Mouse (Mus musculus) gastrocnemius, postnatal 4 days (tissue): ENCODE data around the gene Pex26. TPM values are rescaled to one million over a fixed set of nuclear protein-coding genes. Genes with fewer than 3 reads are reported as not detected.
A peak's percentile ranks its signal among the peaks of the same experiment; 100 is the strongest.

Experiments
- DNase-seq, 2 experiments: peaks; one replicate each; pipeline ENCODE4 v3.0.0; 2021 to 2022; ENCODE audit warnings: low spot score in 2 of 2, mixed read lengths in 2 of 2
- total RNA-seq, 2 experiments: library from RNA; stranded (reverse); gene quantifications; 2 replicates each; pipeline ENCODE4 v1.2.3; 2021

The Pex26 gene
- total RNA-seq, 2 experiments from 2014 or later: 5.8 to 6.1 TPM

DNA sequence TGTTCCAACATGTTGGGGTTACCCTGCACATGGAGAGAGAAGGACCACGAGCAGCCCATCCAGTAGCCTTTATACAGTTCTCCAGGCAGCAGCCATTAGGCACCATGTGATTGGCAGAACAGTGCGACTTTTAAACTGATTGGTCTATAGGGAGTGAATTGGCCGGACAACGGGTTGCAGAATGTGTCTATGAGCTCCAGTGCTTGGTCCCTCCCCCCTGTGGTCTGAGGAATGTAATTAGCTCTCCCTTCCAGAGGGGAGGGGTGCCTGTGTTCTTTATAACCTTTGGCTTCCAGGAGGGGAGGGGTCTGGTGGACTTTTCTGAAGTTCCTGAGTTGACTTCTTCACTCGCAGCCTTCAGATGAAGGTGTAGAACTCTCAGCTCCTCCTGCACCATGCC is 18.6 kb downstream of the Pex26 start:
- DNase-seq: no peak

GRCm38 (mm10) chr6:121206481-121206880 is 23.0 kb downstream of the Pex26 start:
- no peak for DNase-seq

DNA sequence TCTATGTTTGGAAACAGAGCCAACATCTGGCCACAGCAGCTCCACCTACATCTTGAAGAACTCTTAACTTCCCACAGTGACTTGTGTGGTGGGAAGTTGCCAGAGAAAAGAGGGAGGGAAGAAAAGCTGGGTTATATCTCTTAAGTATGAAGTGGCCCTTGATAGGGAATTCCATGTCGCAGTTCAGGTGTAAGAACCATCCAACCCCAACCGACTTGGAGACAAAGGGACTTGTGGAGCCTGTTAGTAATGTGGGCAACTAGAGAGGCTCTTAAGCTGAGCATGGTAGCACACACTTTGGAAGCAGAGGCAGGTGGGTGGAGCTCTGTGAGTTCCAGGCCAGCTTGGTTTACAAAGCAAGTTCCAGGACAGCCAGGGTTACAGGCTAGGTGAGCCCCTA is 26.1 kb downstream of the Pex26 start:
- no peak for DNase-seq

DNA sequence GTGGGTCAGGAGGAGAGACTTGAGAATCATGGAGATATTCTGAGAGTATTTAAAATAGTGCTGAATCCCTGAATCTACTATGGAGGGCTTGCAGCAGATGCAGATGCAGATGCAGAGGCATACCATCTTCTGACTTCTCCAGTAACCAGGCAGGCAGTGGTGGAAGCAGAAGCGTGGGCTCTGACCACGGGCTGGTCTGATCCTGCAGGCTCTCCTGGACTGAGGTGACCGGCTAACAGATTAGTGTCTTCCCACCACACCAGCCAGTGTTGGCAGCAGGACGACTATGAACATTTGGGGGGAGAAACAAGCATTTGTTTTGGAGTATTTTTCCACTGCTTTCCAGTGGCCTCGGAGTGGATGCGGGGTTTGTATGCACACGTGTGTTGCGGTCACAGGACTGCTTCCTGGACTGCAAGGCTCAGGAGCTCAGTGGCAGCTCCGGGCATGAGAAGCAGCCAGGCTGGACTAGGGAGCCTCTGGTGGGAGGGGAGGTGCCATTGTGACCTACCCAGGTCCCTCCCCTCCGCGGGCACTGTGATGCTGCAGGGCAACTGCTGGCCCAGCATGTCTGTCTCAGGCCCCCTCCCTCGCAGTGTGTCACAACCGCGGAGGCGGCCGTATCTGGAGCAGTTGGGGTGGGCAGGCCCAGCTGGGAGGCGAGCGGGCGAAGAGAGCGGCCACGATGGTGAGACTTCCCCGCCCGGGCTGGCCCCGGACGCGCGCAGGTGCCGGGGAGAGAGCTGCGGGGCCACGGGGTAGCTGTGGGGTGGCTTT is 26.9 kb downstream of the Pex26 start, which contains the start of gene Tuba8:
Gene Tuba8 (plus strand): TSS at position 548 of the 777 bp plus-strand sequence.
- DNase-seq: peak in 1 of 2 experiments; percentile 31

GRCm38 (mm10) chr6:121210926-121211289 is 27.4 kb downstream of the Pex26 start:
- DNase-seq: no peak

DNA sequence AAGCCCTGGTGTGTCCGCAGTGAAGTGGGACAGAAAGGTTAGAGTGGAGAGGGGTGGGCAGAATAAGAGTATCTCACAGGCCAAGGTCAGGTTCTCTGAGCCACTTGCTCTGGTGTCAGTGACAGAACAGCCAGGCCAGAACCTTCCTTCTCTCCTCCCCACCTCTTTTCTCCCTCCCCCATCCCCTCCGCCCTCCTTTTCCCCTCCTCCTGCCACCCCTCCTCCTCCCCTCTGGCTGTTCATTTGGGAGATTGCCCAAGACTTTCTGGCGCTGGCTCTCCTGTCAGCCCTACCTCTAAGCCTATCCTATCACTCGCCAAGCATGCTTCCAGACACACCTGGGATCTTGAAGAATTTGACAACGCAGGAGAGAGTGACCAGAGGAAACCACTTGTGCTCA is 28.3 kb downstream of the Pex26 start:
- no peak for DNase-seq

DNA sequence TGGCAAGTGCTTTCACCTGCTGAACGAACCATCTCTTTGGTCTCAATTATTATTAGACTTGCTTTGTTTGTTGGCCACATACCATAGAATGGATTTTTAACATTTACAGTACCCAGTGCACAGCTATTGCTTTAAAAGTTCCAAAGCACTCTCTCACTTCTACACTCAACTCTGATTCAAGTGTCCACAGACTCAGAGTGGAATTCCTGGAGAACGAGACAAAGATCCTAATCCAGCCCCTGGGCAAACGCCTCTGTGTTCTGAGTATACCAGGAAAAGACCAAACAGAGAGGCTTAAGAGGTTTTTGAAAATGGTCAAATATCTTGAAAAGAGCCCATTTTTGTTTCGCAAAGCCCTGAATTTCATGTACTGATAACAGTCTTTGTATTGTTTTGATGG is 29.5 kb downstream of the Pex26 start:
- DNase-seq: no peak

DNA sequence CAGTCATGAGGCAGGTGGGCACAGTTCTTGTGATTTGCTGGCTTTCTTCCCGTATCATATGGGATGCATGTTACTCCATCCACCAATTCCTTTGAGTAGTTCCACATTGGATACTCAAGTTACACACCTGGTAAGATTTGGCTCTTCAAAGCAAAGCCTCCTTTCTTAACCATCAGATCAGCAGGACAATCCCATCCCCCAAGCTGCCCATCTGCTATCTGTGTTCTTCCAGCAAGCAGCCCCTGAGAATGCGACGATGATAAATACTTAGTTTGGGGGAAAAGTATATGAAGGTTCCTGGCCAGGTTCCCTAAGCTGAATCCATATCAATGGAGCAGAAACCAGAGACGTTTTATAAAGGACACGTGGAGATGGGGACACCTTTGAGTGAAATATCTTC is 30.8 kb downstream of the Pex26 start:
- DNase-seq: no peak

GRCm38 (mm10) chr6:121214667-121215330 is 31.3 kb downstream of the Pex26 start:
- no peak for DNase-seq

- no peak for DNase-seq
Measured at GRCm38 (mm10) chr6:121215336-121215735, 31.9 kb downstream of the Pex26 start.

DNA sequence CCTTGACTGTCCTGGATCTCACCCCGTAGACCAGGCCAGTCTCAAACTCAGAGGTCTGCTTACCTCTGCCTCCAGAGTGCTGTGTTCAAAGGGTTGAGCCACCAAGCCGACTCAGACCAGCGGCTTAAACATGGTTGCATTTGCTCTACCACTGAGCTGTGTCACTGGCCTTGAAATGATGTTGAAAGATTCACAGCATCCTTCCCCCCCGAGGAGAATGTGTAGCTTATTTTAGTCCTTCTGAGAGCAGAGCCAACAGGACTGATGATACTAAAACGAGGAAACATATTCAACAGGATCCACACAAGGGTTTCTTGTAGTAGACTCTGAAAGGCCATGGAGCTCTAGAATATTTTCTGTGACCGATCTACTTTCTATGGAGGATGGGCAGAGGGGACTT is 32.4 kb downstream of the Pex26 start:
- DNase-seq: no peak

GRCm38 (mm10) chr6:121216589-121217255 is 33.3 kb downstream of the Pex26 start:
- DNase-seq: no peak

- no peak for DNase-seq
Measured at GRCm38 (mm10) chr6:121218002-121218401, 34.5 kb downstream of the Pex26 start.

- no peak for DNase-seq
Measured at GRCm38 (mm10) chr6:121219406-121219805, 35.9 kb downstream of the Pex26 start.

DNA sequence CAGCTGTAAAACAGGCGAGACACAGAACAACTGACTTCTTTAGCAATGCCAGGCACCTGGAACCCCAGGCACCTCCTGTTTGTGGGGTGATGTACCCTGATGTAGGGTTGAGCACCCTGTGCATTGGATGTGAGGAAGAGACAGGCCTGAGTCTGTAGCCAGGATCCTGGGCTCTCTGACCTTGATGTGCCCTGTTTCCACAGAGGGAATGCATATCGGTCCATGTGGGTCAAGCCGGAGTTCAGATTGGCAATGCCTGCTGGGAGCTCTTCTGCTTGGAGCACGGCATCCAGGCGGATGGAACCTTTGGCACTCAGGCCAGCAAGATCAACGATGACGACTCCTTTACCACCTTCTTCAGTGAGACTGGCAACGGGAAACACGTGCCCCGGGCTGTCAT is 36.7 kb downstream of the Pex26 start:
- no peak for DNase-seq

DNA sequence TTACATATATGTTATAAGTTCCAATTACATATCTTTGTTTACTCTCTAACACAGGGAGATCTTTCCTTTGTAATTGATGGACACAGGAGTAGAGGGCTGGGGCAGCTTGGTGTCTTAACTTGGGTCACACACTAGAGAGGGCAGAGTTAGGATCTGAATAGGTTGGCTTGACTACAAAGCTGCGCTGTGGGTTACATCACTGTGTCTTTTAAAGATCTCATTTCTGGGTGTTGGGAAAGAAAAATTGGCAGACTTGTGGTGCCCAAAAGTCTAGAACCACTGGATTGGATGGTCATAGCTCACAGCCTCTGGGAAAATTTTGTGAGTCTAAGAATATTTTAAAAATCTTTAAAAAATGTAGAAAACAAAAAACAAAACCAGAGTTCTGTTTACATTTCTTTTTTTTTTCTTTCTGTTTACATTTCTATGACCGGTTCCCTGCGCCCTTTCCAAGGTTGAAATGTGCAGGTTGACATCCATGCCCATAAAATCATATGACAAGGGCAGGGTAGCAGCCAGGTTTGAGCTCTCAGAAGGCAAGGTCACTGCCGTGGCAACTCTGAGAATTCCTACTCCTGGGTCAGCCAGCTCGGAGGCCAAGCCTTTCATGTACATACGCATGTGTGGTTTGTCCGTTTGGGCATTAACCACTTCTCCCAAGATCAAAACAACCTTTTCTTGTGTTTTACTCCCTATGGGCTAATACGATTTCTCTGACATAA is 38.6 kb downstream of the Pex26 start:
- DNase-seq: no peak

DNA sequence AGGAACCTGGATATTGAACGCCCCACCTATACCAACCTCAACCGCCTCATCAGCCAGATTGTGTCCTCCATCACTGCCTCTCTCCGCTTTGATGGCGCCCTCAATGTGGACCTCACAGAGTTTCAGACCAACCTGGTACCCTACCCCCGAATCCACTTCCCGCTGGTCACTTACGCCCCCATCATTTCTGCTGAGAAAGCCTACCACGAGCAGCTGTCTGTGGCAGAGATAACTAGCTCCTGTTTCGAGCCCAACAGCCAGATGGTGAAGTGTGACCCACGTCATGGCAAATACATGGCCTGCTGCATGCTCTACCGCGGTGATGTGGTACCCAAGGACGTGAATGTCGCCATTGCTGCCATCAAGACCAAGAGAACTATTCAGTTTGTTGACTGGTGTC is 39.5 kb downstream of the Pex26 start:
- DNase-seq: no peak

DNA sequence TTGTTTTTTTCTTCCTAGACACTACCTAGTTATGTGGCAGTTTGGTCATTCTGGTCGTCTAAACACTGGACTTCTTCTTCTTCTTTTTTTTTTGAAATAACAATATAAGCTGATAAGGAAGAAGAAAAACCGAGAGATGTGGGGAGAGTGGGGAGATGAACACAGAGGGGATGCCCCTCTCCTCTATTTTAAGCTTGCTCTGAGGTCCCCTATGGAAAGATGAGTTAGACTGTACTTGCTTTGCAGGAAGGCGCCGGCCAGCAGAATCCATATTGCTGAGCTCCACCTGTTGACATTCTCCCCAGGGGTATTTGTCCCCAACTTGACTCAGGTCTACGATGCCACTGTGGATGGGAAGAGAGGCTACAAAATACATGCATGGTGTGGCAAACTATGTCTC is 40.6 kb downstream of the Pex26 start:
- no peak for DNase-seq

DNA sequence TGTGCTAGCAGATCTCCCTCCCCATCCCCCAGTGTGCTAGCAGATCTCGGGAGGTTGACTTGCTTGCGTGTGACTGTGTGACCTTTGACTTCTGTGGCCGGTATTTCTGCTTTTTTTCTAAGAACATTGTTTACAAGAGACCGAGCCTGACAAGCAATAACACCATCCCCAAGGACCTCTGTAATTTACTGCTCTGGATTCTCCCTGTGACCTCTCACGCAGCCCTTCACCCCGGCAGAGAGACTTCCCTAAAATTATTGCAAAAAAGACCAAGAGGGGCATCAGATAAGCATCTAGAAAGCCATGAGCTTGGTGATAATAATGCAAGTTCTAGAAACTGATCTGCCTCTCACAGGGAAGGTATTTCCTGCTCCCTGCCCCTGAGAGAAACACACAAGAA is 41.5 kb downstream of the Pex26 start:
- no peak for DNase-seq

- no peak for DNase-seq
Measured at GRCm38 (mm10) chr6:121226043-121226442, 42.6 kb downstream of the Pex26 start.

DNA sequence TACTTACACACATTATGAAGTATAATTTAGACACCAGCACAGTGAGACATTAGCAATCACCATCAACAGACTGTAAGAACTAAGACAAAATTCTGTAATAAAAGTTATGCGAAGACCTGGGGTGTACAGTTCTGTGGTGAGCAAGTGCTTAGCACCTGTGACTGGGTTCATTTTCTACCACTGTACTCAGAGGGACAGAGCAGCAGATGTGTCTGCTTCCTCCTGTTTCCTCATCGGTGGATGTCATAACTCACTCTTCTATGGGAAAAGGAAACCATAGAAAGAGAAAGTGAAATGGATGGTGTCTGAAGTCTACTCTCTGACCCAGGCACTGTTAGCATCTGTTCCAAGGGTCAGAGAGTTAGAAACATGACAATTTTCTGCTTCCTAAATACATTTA is 43.3 kb downstream of the Pex26 start:
- DNase-seq: no peak

GRCm38 (mm10) chr6:121228421-121228820 is 45.0 kb downstream of the Pex26 start:
- DNase-seq: no peak
